Mouse (Mus musculus) adrenal gland, postnatal 25 days (tissue): ENCODE data around the gene Tbxas1. TPM values are rescaled to one million over a fixed set of nuclear protein-coding genes. Genes with fewer than 3 reads are reported as not detected.
A peak's percentile ranks its signal among the peaks of the same experiment; 100 is the strongest.

Experiments used
- DNase-seq: peaks from one replicate; pipeline ENCODE4 v3.0.0; 2021; ENCODE audit warnings: mixed read lengths
- total RNA-seq: library from RNA; stranded (reverse); gene quantifications from 2 replicates; pipeline ENCODE4 v1.2.3, GENCODE M21; 2021

The Tbxas1 gene
- total RNA-seq, 1 experiment from 2014 or later: 5.3 TPM

DNA sequence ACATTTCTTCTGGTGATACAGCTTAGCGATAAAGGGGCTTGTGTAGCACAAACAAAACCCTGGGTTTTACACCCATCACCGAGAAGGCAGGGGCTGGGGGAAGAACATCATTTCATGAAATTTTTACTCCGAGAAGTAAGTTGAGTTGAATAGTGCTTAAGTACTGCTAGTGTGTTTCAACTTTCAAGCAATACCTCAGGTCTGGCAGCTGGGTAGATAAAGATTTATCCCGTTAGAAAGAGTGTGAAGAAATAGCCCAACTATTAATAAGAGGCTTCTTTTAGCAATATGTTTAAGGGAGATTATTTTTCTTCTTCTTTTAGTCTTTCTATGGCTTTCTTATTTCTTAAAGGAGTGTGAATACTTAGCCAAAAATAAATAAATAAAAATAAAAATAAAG lies 48.2 kb downstream of the Tbxas1 start:
- no peak for DNase-seq

DNA sequence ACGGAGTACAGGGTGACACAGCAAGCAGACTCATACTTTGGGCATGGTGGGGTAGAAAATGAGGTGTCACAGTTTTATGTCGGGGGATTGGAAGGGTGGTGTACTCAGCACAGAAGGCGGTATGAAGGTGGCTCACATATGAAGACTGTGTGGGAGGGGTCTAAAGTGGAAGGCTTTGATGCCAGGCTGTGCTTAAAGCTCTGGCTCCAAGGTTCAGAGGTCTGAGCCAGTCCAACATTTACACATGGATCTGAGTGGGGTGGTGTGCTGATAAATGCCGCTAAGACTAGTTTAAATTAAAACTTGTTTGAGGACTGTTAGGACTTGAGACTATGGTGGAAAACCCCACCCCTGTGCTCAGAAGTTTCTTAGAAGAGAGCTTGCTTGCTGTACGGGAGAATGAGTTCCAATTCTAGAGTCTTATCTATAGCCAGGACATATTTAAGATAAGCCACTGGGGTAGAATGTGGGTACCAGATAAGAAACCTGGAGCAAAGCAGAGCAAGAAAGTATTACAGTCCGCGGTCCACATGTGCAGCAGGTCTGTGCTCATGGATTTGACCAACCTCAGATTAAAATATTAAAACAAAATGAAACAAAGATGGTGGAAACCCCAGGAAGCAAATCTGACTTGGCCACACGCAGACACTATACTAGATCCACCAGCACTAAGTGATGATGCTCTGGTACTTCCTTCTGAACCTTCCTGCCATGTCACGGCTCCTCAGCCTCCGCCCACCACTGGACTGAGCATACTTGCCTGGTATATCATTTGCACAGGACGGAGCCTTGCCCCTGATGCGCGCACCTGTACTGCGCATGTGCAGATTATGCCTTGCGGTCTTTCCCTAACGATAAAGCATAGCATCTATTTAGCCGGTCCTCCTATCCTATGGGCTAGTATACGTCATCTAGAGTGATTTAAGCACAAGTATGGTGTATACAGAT lies 48.9 kb downstream of the Tbxas1 start:
- DNase-seq: no peak

DNA sequence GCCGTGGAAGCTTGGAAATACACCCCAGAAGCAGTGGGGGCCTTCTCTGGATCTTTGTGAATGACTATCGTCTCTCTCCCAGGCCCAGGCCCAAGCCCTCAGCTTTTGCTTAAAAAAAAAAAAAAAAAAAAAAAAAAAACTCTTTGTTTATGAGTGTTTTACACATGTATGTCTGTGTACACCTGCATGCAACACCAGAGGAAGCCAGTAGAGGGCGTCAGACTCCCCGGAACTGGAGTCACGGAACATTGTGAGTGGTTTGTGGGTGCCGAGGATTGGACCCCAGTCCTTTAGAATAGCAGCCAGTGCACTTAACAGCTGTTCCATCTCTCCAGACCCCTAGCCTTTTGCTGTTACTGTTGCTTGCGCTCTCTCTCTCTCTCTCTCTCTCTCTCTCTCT lies 50.5 kb downstream of the Tbxas1 start:
- no peak for DNase-seq

DNA sequence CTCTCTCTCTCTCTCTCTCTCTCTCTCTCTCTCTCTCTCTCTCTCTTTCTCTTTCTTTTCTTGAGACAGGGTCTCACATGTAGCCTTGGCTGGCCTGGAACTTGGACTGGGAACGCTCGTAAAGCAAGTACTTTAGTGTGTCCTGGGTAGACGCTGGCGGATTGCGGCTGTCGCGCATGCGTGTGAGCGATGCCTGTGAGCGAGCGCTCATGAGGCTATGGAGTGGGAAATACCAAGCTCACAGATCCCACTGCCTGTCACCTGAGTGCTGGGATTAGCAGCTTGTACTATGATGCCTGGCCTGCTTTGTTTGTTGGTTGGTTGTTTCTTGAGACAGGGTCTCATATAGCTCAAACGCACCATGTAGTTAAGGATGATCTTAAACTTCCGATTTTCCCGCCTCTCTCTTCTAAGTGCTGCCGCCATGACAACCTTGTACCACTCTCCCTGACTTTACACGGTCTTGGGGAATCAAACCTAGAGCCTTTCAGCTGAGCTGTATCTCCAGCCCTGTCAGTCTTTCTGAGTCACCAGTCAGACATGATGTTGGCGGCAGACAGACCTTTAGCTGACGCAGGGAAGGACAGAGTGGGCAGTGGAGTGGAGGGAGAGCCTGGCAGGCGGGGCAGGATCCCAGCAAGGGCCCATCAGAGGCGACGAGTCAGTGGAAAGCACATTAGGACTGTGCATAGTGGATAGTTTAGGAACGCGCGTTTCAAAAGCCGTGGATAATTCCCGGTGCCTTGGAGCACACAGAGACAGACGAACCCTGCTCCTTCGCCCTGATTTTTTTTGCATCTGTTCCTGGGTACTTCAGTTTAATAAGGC lies 51.1 kb downstream of the Tbxas1 start:
- DNase-seq: peak; percentile 55

DNA sequence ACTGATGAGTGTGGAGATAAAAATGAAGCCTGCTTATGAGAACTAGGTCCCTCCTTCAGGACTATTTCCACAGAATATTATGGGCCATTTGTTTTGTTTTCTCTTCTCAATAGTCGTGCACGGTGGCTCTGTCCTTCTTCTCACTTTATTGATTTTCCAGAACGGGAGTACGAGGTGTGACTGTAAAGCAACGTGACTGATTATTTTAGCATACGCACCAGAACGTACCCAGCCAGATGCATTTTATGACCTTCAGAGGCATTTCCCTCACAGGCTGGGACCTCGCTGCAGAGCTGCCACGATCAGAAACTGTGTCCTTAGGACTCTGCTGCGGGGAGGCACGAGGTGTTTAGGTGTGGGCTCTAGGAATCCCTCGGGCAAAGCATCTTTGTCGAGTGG lies 51.8 kb downstream of the Tbxas1 start:
- DNase-seq: no peak

DNA sequence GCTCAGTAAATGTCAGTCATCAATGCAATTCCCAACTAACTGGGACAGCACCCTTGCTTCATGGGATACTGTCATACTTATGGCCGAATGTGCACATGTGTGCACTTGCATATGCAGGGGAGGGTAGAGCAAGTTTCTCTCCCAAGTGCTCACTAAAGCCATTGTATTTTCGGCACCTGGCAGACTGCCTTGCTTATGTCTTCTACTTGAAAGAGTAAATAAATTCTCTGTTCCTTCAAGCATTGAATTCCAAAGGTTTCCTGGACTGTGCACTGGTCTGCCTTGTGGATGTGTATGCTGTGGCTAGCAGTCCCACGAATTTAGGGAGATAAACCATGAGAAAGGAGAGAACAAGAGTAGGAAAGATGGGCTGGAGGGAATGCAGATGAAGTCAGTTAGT lies 53.3 kb downstream of the Tbxas1 start:
- DNase-seq: no peak

DNA sequence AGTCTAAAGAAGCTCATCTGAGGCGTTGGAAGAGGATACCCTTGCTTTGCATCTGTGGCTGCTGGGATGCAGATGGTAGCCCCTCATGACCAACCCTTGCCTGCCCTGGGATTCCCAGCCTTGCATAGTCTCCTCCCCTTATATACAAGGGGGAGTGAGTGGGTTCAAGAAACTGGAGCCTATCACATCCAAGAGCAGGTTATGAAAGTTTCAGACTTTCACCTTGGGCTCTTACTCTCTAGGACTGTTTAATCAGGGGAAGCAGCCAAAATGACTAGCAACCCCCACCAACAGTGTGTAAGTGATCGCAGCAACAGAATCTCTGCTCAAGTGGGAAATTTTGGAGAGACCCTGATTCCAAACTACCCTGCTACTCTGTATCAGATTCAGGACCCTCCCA lies 60.8 kb downstream of the Tbxas1 start:
- DNase-seq: no peak

DNA sequence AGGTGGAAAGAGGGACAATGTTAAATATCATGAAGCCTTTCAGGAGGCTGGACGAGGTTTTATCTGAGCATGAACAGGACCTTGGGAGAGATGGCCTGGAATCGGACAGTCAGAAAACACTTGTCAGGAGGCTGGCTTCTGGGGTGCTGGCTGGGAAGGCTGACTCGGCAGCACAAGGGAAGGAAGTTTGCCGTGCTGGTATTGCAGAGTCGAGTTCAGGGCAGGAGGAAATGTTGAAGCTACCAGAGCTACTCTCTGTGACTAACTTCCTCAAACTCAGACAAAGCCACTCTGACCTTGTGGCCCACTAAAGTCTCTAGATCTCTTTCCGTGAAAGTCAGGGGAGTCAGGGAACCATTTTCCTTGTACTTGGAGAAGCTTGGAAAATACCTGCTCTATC lies 63.2 kb downstream of the Tbxas1 start:
- no peak for DNase-seq

DNA sequence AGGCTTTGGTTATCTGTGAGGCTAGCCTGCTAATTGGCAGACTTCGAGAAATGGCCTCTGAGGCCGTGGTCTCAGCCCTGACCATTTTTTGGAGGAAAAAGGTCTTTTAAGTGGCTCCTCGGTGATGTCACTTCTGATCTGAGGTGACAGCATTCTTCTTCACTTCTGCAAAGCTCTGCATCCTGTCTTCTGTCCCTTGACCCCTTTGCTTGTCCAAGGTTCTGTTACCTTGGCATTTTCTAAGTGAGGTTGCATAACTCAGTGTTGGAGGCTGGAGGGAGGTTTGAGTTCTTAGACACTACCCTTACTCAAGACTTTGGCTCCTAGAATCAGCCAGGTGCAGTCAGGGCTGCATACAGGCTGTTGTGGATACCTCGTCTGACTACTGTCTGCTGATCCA lies 63.9 kb downstream of the Tbxas1 start:
- no peak for DNase-seq

DNA sequence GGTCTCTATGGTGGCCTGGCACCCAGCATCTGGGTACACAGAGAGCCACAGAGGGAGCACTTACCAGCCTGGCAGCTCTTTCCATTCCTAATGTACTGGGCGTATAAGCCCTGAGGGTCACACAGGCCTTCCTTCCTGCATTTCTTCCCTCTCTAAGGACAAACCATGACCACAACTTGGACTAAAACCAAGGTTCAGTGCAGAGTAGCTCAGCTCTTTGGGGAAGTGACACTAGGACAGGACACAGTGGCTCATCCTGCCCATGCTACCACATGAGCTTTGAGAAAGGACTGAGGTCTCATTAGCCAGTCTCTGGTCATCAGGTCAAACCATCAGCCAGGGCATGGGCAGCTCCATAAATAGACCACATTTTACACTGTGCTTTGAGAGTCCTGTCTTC lies 65.8 kb downstream of the Tbxas1 start:
- DNase-seq: no peak

DNA sequence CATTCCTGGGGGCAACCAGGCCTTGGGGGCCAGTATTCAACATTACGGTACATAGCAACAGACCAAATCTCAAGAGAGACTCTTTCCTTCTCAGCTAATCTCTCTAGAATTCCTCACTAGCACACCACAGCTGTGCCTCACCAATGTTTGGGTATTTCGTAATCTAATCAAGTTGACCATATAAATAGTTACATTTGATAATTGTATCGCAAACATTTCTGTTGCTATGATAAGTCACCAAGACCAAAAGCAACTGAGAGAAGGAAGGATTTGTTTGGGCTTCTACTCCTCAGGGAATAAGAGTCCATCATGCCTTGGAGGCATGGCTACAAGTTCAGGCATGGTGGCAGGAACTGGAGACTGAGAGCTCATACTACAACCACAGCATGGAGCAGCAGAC lies 67.6 kb downstream of the Tbxas1 start:
- no peak for DNase-seq

DNA sequence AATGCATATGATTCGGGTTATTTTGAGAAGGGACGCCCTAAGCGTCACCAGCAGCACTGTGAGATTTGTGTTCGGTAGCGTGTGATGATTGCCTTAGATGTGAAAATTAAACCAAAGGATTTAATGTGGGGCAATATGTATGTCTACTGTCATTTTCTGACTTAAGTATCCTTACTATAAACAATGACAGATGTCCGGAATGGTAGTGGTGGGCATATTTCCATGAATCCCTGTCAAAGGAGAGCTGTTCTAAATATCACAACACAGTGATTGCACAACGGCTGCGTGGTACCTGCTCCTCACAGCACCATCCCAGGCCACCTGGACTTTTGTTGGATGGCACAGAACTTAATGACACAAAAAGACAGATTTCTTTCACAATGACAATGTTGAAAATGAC lies 69.2 kb downstream of the Tbxas1 start:
- no peak for DNase-seq

DNA sequence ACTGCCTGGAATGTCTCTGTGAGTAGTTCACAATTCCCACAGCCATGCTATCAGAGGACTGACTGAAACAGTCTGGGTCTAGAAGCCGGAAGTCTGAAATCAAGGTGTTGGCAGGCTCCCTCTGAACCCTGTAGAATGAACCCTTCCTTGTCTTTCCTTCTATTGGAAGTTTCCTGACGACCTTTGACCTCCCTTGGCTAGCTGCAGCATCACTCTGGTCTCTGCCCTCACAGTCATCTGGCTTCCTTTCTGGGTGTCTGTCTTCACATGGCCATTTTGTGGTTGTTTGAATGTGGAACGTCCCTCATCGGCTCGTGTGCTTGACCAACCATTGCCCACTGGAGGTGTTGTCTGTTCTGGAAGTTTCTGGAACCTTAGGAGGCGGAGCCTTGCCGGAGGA lies 69.6 kb downstream of the Tbxas1 start:
- DNase-seq: no peak

DNA sequence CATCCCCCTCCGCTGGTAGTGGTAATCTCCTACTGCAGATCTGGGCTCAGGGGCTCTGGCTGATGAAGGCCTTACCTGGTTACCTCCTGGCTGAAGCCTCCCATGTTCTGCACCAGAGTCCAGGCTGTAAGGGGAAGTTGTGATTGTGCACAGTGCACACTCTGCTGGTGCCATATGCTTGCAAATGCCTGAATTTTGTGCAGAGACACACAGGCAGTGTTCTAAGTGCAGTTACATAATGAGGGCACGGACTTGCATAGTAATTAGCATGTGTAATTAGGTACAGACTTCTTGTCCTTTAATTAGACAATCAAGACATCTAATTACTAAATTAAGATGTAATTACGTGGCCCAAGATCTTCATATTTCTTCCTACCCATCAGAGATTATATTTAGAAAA lies 70.5 kb downstream of the Tbxas1 start:
- DNase-seq: no peak

DNA sequence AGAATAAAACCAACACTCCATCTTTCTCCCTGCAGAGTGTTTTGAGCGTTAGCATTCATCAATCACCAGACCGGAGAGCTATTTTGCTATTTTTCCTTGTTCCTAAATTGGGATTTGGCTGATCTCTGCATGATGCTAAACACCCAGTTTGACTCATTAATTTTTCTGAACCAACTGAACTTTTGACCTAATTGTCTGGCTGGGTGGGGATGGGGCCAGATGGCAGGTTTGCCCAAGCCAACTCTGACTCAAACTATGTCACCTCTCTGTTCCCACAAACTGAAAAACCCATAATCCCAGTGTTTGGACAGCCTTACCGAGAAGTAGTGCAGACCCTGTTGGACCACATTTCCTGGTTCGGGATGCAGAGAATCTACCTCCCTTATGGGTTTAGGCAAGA lies 72.1 kb downstream of the Tbxas1 start:
- DNase-seq: no peak

DNA sequence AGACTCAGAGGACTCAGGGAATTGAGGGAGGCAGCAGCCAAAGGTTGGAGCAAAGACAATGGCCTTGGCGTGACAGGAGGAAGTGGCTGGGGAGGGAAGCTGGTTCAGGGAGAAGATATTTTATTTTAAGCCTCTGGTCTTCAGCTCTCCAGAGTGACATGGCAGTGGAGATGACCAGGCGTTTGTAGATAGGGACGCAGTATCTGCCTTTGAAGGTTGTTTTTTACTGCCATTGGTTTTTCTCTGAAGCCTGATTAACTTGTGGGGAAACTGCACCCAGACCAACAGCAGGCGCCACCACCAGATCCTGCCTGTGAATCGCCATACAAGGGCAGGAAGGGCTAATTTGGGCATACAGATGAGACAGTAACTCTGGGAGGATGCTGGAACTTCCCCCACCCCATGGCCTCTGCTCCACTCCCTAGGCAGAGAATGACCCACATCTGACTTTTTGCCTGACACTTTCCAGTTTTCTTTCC lies 74.5 kb downstream of the Tbxas1 start:
- DNase-seq: no peak

DNA sequence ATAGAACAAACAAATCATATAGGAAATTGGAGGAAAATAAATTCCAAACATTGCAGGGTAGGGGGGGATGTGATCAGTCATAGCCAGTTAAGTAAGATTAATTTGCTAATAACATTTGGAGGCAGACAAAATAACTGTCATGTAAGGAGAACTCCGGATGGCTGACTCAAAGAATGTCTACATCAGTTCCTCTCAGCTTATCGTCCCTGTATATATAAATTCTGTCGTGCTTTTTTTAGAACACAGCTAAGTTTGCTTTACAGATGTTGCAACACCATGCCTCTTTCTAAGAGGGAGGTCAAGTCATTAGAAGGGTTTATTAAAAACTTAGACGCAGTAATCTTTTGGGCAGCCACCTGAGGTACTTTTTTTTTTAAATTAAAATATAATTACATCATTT lies 75.1 kb downstream of the Tbxas1 start:
- DNase-seq: no peak

DNA sequence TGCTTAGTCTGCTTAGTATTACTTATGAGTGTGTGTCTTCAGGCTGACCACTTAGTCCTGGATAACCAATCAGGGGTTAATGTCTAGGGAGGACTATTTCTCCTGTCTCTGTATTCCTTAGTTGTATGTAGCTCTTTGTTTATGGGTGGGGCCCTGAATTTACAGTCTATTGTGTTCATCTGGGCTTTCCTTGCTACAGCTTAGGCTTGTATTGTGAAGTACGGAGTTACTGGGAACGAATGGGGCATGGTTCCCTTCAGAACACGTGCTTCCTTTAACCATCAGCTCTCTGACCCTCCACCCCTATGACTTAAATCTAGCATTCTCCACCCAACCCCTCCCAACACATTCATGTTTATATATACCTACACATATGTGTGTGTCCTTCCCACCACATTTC lies 75.6 kb downstream of the Tbxas1 start:
- DNase-seq: no peak

DNA sequence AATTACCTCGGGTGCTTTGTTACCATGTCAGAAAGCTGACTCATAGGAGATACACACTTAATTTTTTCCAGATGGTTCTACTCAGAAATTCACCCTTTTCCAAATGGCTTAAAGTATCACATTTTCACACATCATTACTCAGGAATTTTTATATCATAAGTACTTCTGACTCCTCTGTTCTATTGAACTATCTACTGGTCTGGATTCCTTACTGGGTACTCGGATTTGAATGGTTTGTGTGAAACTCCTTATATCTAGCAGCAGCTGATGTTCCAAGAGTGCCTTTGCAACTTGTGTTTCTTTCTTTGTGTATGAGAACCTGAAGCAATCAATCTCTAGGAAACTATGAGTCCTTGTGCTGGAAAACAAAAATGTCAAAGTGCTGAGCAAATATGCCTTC lies 81.4 kb downstream of the Tbxas1 start:
- no peak for DNase-seq

DNA sequence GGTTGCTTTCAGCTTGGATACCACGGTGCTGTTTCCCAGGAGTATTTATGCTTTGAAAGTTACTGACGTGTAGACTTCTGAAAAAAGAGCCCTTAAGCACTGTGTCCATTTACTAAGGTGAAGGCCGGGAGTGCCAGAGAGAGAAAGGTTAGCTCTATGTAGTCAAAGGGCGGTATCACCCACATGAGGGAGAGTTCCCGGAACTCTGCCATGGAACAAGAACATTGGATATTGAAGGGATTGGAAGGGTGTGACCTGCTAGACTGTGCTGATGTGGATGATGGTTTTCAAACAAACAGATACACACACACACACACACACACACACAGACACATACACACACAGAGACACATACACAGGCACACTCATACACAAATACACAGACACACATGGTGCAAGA lies 82.0 kb downstream of the Tbxas1 start:
- DNase-seq: no peak

DNA sequence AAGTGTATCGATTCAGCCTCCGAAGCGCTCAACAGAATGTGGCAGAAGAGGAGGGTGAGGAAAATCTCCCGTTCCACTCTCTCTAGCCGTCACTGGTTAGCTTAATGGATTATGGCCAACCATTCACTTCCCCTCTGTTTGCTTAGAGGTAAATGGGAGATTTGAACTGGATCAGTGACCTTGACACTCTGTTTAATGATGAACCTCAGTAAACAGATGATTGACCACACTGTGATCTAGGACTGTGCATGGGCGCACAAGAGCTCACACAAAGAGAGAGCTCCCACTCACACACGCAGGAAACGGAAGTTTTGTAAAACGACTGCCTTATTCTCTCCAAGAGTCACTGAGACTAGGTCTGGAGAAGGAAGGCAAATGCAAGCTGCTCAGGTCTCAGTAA lies 84.3 kb downstream of the Tbxas1 start:
- no peak for DNase-seq

DNA sequence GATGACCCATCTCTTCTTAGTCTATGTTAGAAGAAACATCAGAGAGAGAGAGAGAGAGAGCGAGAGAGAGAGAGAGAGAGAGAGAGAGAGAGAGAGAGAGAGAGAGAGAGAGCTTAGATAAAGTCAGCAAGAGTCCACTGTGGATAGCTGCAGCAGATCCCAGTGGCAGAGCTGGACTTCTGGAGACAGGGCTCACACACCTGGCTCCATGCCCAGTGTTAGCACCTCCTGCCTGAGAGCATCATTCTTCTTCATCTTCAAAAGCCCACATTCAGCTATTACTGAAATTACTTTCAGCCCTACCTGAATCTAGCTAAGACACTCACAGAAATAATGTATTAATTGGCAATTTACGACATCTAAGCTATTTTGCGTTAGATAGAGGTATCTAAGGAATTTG lies 85.2 kb downstream of the Tbxas1 start:
- peak; percentile 46 for DNase-seq

DNA sequence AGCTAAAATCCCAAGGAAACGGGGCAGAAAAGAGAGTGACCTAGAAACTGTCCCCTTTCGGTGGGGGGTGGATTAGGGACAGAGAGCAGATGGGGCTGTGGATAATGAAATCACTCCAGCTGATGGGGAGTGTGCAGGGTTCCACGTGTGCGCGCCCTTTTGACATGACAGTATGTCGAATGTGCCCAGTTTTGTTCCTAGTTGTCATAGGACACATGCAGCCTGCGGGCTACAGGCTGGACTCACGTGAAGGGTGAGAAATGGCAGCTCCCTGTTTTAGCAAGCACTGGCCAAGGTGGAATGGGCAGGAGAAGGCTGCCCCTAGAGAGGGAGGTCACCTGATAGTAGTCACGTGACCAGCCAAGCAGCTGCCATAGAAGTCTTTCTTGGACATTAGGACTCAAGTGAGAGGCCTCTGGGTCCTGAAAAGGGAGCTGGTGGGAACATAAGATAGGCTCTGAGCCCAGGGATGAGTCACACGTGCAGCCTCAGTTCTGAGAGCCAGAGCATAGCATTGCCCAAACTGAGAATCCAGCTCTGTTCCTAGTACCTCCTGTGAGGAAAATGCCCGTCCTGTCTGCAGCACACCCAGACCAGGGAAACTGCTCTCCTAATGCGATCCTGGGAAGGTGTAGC lies 85.7 kb downstream of the Tbxas1 start:
- DNase-seq: peak; percentile 69
